Mouse (Mus musculus) myocyte (in vitro differentiated cells): ENCODE data around the gene Eml1.

ENCODE experiments used
- MAX ChIP-seq: IDR thresholded peaks from one replicate; pipeline ENCODE4 v1.6.1; 2011; ENCODE audit warnings: low read depth, mild to moderate bottlenecking, control low read depth
- MYOD1 ChIP-seq, 3 experiments: IDR thresholded peaks; one replicate each; pipeline ENCODE4 v1.6.1; 2011; ENCODE audit warnings: control low read depth in 2 of 3, low read depth in 2 of 3, mild to moderate bottlenecking in 2 of 3, moderate library complexity in 1 of 3; ENCODE audit not compliant: insufficient read length in 2 of 3, control insufficient read depth in 1 of 3
- POLR2A ChIP-seq: IDR thresholded peaks from one replicate; pipeline ENCODE4 v1.6.1; 2011; ENCODE audit warnings: low read depth, mild to moderate bottlenecking, control low read depth, moderate library complexity; ENCODE audit not compliant: insufficient read length
- POLR2AphosphoS2 ChIP-seq: IDR thresholded peaks from one replicate; pipeline ENCODE4 v1.6.1; 2011; ENCODE audit warnings: low read depth, control low read depth; ENCODE audit not compliant: insufficient read length
- TCF12 ChIP-seq: IDR thresholded peaks from one replicate; pipeline ENCODE4 v1.6.1; 2011; ENCODE audit warnings: mild to moderate bottlenecking, control low read depth; ENCODE audit not compliant: poor library complexity, insufficient read depth, severe bottlenecking
- TCF3 ChIP-seq: IDR thresholded peaks from one replicate; pipeline ENCODE4 v1.6.1; 2011; ENCODE audit warnings: low read depth, control low read depth; ENCODE audit not compliant: insufficient read length

DNA sequence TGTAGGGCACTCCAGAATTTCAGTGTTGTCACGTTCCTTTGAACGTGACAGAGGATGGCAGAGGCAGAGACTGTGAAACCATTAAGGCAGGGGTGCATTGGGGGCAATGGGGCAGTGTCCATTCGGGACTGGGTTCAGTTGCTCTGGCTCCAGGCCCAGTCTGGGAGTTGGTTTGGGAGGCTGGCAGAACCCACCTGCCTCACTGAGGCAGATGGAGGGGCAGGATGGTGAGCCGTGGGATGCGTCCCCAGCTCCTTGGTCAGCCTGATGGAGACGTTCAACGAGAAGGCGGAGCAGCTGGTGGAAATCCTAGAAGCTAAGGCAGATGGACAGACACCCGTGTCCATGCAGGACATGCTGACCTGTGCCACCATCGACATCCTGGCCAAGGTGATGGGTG, 19.8 kb upstream of the Eml1 start:
- TF ChIP-seq POLR2A: no peak
- TF ChIP-seq POLR2AphosphoS2: no peak
- no peak for TF ChIP-seq TCF12
- TF ChIP-seq MYOD1 (IDR thresholded peaks at IDR 0.05; ENCODE audit: control insufficient read depth in 1 of 3, insufficient read length in 2 of 3, low read depth in 2 of 3): no peak
- no peak for TF ChIP-seq MAX
- no peak for TF ChIP-seq TCF3
